Mouse (Mus musculus) monocyte, adult 5-6 weeks (primary cell): ENCODE measurements around the gene Tmem131l. TPM values are rescaled to one million over a fixed set of nuclear protein-coding genes. Genes with fewer than 3 reads are reported as not detected.
A peak's percentile ranks its signal among the peaks of the same experiment; 100 is the strongest.

Source experiments
- ATAC-seq: fragments of 153-309, 156-312 bp; replicated peaks from 2 replicates; pipeline ENCODE4 v1.8.0; 2017; ENCODE audit warnings: mild to moderate bottlenecking; ENCODE audit not compliant: low TSS enrichment, insufficient number of reproducible peaks, severe bottlenecking, poor library complexity, low FRiP score
- total RNA-seq: library from RNA; stranded (forward); fragments of 200-1000, 200-491, 200-594 nt; gene quantifications from 3 replicates; pipeline ENCODE4 v1.2.3, GENCODE M21; 2017

Tmem131l gene
- total RNA-seq, 1 experiment from 2014 or later = 41.7 TPM

DNA sequence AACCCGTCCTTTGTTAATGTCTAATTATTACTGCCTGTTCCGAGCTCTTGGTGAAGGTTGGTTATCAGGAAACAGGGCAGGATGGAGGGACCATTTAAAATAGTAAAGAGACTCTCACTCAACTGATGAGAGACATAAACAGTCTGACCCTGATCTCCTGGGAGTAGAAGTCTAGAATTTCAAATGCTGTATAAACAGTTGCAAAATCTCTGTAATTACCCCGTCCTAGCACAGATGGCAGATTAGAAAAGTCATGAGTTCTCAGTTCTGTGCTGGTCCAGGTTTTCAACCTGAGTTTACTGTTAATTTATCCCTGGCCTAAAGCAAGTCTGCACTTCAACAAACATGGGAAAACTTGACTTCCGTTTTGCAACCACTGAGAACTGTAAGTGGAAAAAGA, 20.2 kb upstream of the Tmem131l start:
- ATAC-seq = no peak

DNA sequence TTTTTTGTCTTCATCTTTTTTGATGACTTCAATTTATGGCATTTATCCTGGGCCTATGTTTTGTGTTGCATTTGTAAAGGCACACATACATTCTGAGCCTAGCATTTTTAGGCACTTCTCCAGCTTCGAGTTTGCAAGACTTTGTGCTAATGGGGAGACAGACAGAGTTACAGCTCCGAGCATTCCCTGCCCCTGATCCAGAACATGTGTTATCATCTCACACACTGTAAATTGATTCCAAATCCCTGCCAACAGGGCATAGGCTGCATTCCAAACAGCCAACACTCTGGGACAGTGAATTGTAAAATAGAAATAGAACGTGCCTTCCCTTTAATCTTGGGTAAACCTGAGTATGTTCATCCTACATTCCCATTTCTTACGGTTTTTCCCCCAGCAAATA, 19.7 kb upstream of the Tmem131l start:
- no peak for ATAC-seq

GRCm38 (mm10) chr3:84059261-84059660, 19.3 kb upstream of the Tmem131l start:
- ATAC-seq = no peak

DNA sequence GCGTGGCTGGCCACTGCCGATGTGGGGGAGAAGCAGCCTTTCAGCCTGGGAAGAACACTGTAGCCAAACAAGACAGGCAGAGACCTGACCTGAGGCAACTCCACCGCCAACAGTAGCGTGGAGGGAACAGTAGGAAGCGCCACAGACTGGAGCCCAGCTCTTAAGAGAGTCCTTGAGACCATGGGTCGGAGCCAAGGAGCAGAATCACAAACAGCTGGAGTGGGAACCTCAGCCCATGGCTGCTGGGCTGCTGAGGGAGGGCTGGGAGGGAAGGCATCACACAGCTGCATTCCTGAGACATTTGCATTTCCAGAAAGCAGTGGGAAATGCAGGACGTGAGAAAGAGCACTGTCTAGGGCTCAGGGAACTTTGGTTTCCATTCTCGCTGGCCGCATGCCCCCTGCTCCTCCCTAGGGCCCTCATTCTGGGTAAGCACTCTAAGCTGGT, 8.8 kb upstream of the Tmem131l start:
- ATAC-seq = no peak

DNA sequence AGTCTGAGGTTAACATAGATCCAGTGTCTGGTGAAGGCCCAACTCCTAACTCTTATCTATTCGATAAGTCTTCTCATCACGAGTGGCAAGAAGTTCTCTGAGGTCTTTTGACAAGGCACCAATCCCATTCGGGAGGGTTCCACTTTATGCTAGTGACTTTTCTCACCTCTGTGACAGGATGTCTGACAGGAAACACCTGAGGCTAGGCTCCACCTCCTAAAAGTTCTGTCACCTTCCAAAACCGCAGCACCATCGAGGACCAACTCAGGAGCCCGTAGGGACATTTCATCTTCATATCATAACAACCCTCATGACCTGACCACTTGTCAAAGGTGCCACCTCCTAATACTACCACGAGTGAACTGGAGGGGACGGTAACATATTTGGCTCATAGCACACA, 6.2 kb upstream of the Tmem131l start:
- no peak; the same call in 1 of the 2 replicates for ATAC-seq

- ATAC-seq = no peak
Measured at GRCm38 (mm10) chr3:84041739-84042138, 1.8 kb upstream of the Tmem131l start.

DNA sequence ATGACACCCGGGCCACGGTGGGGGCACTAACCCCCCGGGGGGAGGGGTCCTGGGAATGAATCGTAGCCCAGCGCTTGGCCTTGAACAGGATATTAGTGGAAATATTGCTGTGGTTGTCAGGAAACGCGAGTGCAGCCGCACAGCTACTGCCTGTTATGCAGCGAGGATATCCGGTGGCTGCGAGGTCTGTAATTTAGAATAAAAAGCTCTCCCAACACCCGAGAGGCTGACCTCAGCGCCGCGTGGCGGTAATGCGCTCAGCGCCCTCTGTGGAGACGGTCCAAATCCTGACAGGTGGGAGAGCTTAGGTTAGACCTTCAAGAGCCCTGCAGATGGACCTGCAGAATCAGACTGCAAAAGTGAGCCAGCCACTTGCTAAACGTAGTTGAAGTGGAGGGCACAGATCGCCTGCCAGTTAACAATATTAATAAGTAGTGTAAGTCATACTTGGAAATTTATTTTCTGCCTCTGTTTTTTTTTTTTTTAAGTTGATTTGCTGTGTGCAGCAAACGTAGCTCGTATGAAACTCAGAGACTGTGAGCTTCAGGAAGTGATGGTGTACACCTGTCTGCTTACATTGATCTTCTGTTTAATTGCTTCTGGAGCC, 604 bp upstream of the Tmem131l start:
- peak; percentile 40; the same call in 1 of the 2 replicates for ATAC-seq

- ATAC-seq = peak; percentile 63
Measured at GRCm38 (mm10) chr3:84038981-84039645, 862 bp downstream of the Tmem131l start.

DNA sequence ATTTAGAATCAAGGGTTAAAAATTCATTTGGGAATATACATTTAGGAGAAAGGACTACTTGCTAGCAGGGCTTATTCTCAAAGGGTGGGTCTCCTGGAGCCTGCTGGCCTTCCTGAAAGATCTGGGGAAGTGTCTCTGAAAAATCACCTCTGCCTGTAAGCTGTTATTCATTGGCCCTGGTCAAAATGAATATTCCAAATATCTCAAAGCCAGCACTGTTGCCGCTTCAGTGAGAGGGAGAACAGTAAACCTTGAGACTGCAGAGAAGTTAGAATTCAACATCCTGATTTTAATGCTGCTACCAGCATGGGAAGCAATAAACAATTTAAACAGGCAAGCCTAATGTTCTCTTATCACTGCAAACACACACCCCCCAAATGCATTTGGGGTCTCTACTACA, 1.8 kb downstream of the Tmem131l start:
- no peak for ATAC-seq

GRCm38 (mm10) chr3:84037536-84037935, 2.4 kb downstream of the Tmem131l start:
- ATAC-seq = no peak

- ATAC-seq = peak; percentile 51
Measured at GRCm38 (mm10) chr3:84036866-84037265, 3.1 kb downstream of the Tmem131l start.

DNA sequence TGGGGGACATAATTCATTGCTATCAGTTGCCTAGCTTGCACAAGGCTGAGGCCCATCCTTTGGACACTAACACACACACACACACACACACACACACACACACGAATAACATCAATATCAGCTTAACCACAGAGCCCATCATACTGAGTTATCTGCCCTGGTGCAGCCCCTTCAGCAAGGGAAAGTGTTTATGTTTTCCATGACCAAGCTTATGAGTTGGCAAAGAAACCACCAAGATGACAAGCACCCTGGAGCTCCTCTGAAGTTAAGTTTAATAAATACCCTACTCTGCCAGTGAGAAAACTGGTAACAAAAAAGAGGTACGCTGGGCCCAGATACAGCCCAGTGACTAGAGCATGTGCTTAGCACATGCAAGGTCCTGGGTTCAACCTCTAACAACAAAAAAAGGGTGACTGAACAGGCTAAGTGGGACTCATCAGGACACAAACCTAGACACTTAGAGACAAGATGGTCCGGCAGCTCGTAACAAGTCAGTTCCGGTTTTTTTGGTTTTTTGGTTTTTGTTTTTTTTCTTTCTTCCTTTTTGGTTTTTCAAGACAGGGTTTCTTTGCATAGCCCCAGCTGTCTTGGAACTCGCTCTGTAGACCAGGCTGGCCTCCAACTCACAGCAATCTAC, 4.1 kb downstream of the Tmem131l start:
- ATAC-seq = no peak

GRCm38 (mm10) chr3:84034115-84034780, 5.7 kb downstream of the Tmem131l start:
- ATAC-seq = no peak

- ATAC-seq = no peak
Measured at GRCm38 (mm10) chr3:84032933-84033730, 6.8 kb downstream of the Tmem131l start.

- ATAC-seq = no peak
Measured at GRCm38 (mm10) chr3:84032419-84032818, 7.6 kb downstream of the Tmem131l start.

GRCm38 (mm10) chr3:84031216-84031615, 8.8 kb downstream of the Tmem131l start:
- ATAC-seq = no peak

DNA sequence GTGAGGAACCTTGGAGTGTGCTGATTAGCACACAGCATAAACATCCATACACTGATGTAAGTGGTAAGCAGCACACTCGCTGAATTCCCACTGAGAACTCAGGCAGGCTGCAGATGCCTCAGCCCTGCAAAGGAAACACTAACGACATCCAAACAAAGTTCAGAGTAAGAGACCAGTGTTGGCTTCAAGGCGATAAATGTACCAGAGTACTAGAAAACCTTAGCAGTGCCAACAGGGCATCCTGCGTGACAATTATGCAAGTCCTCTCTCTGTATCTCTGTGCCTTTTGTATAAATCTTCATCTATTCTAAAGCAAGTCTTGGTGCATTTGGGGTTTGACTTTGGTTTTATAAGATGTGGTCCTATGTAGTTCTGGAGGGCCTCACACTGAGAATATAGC, 11.0 kb downstream of the Tmem131l start:
- ATAC-seq = no peak

DNA sequence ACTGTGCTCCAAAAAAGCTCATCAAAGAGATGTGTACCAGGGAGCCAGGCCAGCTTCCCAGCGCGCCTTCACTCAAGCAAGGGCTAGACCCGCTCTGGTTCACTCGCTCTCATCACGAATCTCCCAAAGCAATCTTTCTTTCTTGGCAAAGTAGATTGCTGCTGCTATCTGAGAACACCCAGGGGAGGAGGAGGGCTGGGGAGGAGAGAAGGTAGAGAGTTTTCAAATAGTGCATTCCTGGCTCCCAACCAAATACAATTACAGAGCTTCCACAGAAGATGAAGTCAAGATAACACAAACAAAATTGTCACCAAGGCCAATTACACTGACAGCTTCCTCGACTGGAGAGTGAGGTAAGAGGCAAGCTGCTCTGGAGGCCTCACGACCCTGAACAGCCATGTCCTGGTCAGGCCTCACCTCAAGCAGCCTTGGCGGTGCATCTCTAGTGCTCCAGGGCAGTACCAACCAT, 12.2 kb downstream of the Tmem131l start:
- ATAC-seq = no peak
